Mouse (Mus musculus): Measurements from ENCODE around the gene Smtn.

The Smtn gene

DNA sequence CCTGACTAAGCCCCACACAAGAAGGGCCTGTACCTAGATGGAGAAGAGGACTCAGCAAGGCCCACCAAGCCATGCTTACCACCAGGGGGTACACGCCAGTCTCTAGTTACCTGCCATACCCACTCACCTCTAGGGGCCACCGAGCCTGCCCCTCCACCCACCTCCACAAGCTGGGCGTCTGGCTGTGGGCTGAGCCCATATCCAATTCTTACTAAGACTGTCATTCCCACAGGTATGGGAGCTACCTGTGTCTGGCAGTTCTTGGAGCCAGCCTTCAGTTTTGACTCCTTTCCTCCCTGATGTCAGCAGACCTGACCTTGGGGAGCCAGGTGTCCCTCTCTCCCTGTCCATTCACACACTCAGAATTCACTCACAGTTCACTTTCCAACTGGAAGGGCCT, 2.7 kb downstream of the Smtn start:
- ChIA-PET POLR2A (interaction anchor here in 3 of 4 experiments (0.7 to 7.0 kb wide), 12 partner anchors 9 to 357 kb away, joined by 3 to 80 read pairs (median 4); partner anchors contain the start of genes Morc2a (in 3 of the 3), 4921536K21Rik (in 1 of the 3) and Dusp18 (in 1 of the 3)), CTCF (interaction anchor here in 1 of 4 experiments (0.6 kb wide), 1 partner anchor 224 kb away, joined by 3 read pairs; no protein-coding TSS in a partner anchor)

DNA sequence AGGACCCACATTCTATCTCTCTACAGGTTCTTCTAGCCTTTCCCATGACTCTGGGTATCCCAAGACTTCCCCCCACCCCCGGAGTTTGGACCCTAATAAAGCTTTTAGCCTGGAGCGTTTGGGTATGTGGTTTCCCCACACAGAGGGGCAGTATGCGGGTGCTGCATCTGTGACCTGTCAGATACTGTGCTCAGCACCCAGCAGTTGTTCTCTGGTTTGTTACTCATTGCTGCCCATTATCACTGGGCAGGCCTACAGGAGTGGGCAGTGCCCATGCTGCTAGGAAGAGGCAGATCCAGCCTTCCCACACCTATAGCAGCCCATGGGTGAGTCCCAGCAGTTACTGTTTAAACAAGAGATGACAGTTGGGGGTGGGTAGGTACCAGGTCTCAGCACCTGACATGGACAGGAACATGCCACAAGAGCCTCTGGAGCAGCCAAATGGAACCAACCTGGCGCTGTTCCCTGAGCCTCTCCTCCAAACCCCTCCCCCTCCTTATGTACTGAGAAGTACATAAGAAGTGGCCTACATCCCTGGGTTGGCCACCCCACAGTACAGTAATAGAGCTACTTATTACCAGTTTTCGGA, 3.6 kb downstream of the Smtn start:
- ChIA-PET POLR2A (interaction anchor here in 3 of 4 experiments (0.7 to 7.0 kb wide), 16 partner anchors 10 to 161 kb away, joined by 3 to 80 read pairs (median 8); partner anchors contain the start of genes Morc2a (in 3 of the 3) and Rnf185 (in 1 of the 3)), CTCF (interaction anchor here (0.6 to 3.3 kb wide), 7 partner anchors 48 to 422 kb away, joined by 3 to 20 read pairs (median 4); no protein-coding TSS in a partner anchor)

DNA sequence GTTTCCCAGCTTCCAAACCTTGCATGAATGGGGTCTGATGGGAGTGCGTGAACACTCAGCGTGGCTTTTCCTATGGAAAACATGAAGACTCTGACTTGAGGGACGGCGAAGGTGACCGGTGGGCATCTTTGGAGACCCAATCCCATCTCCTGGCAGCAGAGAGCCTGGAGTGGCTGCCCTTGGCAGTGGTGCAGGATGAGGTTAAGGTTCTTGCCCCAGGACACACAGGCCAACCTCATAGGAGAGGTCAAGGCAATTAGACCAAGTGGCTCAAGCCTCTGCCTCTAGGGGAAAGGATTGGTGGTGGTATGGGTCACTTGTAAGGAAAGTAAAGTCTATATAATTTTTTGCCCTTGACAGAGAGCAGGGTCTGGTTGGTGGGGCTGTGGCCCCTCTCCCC, 4.3 kb downstream of the Smtn start:
- POLR2A ChIA-PET = interaction anchor here (0.7 to 7.0 kb wide), 44 partner anchors 8 to 428 kb away, joined by 3 to 80 read pairs (median 5); partner anchors contain the start of genes Morc2a (in 4 of the 4), Selenom (in 2 of the 4), Pes1 (in 1 of the 4) and Rnf185 (in 1 of the 4)
- CTCF ChIA-PET = interaction anchor here (0.5 to 3.3 kb wide), 44 partner anchors 8 to 378 kb away, joined by 3 to 20 read pairs (median 4); partner anchors contain the start of genes Morc2a (in 2 of the 4), Selenom (in 2 of the 4) and Slc35e4 (in 1 of the 4)

DNA sequence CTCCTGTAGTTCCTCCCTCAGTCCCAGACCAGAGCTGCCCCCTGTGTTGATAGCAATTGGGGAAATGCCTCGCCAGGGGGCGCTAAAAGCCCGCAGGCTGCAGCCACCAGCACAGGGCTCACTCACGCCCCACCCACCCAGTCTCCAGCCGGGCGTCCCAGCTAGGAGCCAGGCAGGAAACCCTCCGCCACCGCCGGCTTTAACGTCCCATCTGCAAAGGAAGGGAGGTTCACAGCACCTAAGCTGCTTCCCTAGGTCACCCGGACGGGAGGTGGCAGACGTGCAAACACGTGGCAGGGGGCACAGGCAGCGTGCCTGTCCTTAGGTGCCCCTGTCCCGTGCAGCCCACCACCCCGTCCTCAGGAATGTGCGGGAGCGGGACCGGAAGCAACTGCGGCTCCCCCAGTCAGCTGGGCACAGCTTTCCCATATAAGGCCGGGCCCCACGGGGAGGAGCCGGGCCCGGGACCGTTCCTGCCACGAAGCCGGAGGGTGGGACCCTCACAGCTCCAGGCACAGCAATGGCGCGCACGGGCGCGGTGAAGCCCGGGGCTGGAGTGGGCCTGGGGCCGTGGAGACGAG, 4.9 kb downstream of the Smtn start:
- ChIA-PET CTCF (interaction anchor here (0.5 to 3.3 kb wide), 89 partner anchors 8 to 385 kb away, joined by 3 to 20 read pairs (median 4); partner anchors contain the start of genes Morc2a (in 2 of the 4), Selenom (in 2 of the 4) and Slc35e4 (in 2 of the 4)), POLR2A (interaction anchor here (0.6 to 7.0 kb wide), 60 partner anchors 9 to 428 kb away, joined by 3 to 80 read pairs (median 4); partner anchors contain the start of genes Morc2a (in 4 of the 4), Selenom (in 2 of the 4), Pes1 (in 1 of the 4) and Pik3ip1 (in 1 of the 4))

DNA sequence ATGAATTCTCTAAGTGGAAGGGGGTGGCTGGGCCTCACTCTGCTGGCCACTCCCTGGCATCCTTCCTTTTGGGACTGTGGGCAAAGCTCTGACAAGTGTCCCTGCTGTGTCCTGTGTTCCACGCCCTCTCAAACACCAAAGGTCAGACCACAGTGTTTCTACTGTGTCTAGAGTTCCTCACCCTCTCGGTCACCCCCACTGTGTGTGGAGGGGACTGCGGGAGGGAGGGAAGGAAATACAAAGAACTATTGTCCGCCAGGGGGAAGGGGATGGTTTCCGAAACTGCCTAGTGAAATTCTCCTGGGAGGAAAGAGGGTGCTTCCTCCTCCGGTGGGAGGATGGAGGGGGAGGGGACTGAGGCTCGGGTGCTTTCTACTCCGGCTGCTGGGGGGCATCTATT, 5.5 kb downstream of the Smtn start:
- POLR2A ChIA-PET = interaction anchor here (0.6 to 7.0 kb wide), 58 partner anchors 8 to 429 kb away, joined by 3 to 80 read pairs (median 4); partner anchors contain the start of genes Morc2a (in 4 of the 4), Selenom (in 2 of the 4), Pes1 (in 1 of the 4) and Pik3ip1 (in 1 of the 4)
- CTCF ChIA-PET = interaction anchor here (0.5 to 3.3 kb wide), 80 partner anchors 8 to 386 kb away, joined by 3 to 20 read pairs (median 4); partner anchors contain the start of genes Morc2a (in 2 of the 4), Slc35e4 (in 2 of the 4) and Selenom (in 1 of the 4)

DNA sequence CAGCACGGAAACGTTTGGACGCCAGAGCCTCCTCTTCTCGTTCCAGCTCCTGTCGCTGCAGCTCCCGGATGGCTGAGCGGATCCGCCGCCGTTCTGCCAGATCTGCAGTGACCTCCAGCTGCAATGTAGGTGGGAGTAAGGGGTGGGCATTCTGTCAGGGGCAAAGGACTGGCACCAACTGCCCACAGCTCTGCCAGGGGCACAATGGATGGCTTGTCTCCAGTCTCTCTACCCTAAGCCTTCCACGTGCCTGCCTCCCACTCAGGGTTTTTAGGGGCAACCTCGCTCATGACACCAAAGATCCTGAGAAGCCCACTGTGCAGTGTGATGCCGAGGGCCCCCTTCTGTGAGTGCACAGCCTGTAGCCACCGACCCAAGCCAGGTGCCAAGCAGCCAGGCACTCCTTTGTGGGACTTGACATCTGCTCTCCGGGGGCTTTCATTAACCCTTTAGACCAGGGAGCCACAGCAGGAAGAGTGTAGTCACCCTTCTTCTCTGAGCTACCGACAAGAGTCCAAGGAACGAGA, 6.9 kb downstream of the Smtn start:
- POLR2A ChIA-PET = interaction anchor here in 3 of 4 experiments (1.1 to 7.0 kb wide), 7 partner anchors 14 to 115 kb away, joined by 3 to 80 read pairs (median 4); partner anchors contain the start of gene Rnf185 (in 1 of the 3)
- CTCF ChIA-PET = interaction anchor here (0.5 to 1.6 kb wide), 8 partner anchors 12 to 293 kb away, joined by 3 to 8 read pairs (median 4); no protein-coding TSS in a partner anchor

DNA sequence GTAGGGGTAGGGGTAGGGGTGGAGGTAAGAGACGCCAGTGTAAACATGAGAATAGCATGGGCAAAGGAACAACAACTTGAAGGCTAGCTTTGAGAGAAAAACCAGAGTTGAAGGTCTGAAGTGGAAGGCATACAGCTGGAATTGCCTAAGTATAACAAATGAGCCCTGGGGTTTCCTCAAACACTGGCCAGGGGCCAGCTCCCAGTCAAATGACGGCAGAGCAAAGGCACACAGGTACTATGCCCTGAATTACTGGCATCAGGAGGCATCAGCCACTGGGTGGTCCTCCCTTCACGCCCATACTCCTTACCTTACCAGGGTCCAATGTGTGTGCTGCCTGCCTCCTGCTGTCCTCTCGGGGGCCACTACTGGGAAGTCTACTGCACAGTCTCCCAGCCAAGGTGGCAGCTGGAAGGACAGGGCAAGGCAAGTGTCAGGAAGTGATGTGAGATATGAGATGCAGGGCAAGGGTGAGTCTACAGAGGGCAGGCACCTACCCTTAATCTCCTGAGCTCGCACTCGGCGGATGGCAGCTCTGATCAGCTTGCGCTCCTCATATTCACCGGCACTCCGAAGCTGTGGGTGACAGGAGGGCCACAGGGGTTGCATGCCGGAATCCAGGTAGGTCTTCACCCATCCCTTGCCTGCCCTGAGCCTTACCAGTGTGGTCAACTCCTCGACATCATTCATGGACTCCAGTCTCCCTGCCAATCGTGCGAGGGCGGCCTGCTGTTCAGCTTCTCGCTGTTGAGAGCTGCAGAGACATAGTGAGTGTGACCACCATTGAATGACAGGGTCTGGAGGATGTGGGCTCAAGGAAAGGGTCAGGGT, 8.1 kb downstream of the Smtn start:
- ChIA-PET CTCF (interaction anchor here in 3 of 4 experiments (0.6 to 1.6 kb wide), 11 partner anchors 8 to 254 kb away, joined by 3 to 10 read pairs (median 3); partner anchors contain the start of gene Selenom (in 2 of the 3)), POLR2A (interaction anchor here in 3 of 4 experiments (0.6 to 1.7 kb wide), 15 partner anchors 9 to 220 kb away, joined by 3 to 5 read pairs (median 3); partner anchors contain the start of gene Rnf185 (in 2 of the 3))

DNA sequence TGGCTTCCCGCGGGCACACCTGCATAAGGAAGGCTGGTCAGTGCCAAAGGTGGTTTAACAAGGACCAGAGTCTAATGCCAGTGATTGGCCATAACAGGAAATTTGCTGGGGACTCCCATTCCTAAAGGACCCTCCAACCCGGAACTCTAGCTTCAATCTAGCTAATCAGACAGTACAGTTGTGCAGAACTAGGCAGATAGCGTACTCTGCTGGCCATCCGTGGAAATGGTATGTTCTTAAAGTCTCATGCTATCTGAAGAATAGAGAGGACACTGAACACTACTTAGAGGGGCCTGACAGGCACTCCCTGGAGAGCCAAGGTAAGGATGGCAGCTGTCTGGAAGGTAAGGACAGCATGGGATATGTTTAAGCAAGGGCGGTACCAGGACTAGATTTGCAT, 8.8 kb downstream of the Smtn start:
- ChIA-PET CTCF (interaction anchor here in 3 of 4 experiments (0.6 to 1.5 kb wide), 13 partner anchors 8 to 548 kb away, joined by 3 to 10 read pairs (median 4); partner anchors contain the start of gene Selenom (in 3 of the 3)), POLR2A (interaction anchor here in 3 of 4 experiments (0.6 to 1.7 kb wide), 12 partner anchors 10 to 220 kb away, joined by 3 to 4 read pairs (median 3); partner anchors contain the start of gene Rnf185 (in 1 of the 3))

DNA sequence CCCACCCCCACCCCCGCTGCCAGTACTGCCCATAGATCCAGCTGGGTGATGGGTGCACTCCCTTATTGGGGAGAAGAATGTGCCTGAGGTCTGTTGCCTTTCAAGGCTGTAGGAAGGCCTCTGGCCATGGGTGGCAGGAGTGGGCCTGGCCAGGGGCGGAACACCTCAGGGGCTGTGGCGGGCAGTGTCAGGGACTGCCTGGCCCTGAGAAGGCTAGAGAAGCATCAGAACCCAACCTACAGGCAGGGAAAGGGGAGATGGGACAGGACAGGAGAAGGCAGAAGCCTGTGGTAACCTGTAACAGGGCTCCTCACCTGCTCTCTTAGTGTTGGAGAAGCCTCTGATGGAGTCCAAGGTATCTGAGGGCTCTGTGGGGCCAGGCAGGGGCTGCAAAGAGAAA, 9.7 kb downstream of the Smtn start:
- POLR2A ChIA-PET = interaction anchor here in 2 of 4 experiments (1.1 to 1.2 kb wide), 3 partner anchors 38 to 193 kb away, joined by 3 to 4 read pairs (median 3); no protein-coding TSS in a partner anchor
- CTCF ChIA-PET = interaction anchor here in 3 of 4 experiments (0.6 to 1.5 kb wide), 8 partner anchors 16 to 549 kb away, joined by 3 to 10 read pairs (median 4); partner anchors contain the start of gene Selenom (in 2 of the 3)

DNA sequence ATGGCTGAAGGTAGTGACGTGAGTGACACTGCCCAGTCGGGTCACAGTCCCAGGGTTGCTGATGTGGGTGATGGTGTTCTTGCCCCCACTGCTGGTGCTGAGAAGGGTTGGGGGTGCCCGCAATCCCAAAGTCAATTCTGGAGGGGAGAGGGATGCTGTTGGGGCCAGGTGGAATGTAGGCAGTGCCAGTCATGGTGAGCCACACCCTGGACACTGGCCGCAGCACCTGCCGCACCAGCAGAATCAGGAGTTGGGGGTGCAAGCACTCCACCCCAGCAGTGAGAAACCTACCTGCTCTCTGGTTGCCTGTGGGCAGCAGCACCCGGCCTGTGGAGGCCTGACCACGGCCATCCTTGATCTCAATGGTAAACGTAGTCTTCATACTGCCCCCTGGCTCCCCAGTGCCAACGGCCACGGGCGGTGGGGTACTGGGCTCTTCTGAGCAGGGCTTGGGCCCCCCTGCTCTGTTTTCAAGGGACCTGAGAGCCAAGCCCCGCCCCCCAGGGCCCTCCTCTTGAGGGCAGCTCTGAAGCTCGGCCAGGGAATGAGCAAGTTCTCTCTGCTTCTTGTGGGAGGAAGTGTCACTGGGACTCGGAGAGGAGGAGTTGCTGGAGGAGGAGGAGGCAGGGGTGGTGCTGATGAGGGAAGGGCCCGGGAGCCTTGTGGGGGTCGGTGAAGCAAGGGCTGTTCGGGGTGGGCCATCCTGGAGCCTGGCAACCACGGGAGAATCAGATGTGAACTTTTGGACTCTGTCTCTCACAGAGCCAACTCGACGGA, 10.7 kb downstream of the Smtn start:
- CTCF ChIA-PET = interaction anchor here in 1 of 4 experiments (0.5 kb wide), 1 partner anchor 74 kb away, joined by 4 read pairs; no protein-coding TSS in a partner anchor
- POLR2A ChIA-PET = interaction anchor here in 1 of 4 experiments (1.5 to 3.6 kb wide), 2 partner anchors 13 to 119 kb away, joined by 4 to 14 read pairs; partner anchors contain the start of gene Morc2a

DNA sequence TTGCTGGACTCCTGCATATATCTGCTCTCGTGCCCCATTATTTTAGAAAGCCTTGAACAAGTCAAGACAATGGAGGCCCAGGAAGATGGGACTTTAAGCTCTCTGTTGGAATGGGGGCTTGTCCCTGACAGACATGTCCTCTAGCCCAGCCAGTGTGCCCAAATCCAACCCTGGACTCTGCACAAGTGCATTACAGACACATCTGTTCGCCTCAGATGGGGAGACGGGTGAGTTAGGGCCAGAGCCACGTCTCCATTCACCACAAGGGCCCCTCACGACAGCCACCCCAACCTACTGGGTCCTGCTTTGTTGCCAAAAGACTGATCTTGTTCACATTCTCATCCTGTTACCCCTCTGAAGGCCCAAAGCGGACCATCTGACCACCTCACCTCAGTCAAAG, 12.2 kb downstream of the Smtn start:
- CTCF ChIA-PET = interaction anchor here in 2 of 4 experiments (0.6 to 1.3 kb wide), 3 partner anchors 11 to 14 kb away, joined by 3 to 4 read pairs (median 3); partner anchors contain the start of gene Selenom (in 2 of the 2)
- POLR2A ChIA-PET = interaction anchor here in 3 of 4 experiments (1.2 to 3.6 kb wide), 8 partner anchors 9 to 121 kb away, joined by 3 to 27 read pairs (median 8); partner anchors contain the start of genes Morc2a (in 1 of the 3), Selenom (in 1 of the 3) and Smtn (in 1 of the 3)

DNA sequence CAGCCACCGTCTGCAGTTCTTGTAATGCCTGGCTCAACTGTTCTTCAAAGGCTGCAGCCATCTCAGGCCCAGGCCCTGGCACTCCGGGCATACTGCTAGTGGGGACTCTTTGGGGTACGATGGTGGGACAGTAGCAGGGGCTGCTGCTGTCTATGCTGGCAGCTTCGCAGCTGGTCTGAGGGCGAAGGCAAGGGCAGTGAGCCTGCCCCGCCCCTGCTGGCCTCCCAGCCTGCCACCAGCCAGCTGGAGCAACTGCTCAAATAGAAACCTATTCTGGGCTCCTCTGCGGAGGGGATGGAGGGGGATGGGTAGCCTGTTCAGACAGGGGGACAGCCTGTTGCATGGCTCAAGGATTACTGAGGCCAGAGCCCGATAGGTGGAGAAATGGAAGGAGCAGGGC, 12.6 kb downstream of the Smtn start:
- CTCF ChIA-PET = interaction anchor here in 3 of 4 experiments (0.8 to 2.0 kb wide), 5 partner anchors 7 to 394 kb away, joined by 3 to 6 read pairs (median 3); partner anchors contain the start of gene Selenom (in 1 of the 3)

DNA sequence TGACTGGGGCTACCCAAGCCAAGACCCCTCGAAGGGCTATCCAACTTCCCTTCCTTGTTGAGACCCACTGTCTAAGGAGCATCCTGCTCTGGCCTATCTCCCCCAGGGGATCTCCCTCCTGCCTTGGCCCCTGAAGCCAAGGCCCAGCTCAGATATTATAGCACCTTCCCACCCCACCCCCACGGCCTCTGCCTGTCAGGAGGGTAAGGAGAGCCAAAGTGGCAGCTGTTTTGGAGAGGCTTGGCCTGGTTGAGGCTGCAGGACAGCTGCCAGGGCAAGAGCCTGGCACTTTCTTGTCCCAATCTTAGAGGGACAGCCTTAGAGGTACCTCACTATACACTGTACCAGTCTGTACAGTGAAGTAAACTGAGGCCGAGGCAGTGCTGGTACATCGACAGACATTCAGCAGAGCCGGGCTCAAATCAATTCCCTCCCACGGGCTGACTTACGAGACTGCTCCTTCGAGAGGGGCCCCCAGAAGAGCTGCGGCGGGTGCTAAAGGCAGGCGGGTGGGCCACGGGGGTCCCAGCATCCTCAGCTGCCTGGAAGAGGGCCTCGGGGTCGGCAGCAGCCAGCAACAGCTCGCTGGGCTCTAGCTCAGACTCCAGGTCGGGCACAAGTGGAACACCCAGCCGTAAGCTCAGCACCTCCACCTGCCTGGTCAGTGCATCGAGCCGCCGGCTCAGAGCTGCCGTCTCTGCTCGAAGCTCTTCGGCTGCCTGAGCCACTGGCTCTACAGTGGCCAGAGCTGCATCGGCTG, 13.3 kb downstream of the Smtn start:
- ChIA-PET POLR2A (interaction anchor here in 3 of 4 experiments (0.6 to 3.6 kb wide), 16 partner anchors 8 to 341 kb away, joined by 3 to 27 read pairs (median 6); partner anchors contain the start of genes Morc2a (in 2 of the 3), Selenom (in 2 of the 3), Drg1 (in 1 of the 3) and Smtn (in 1 of the 3)), CTCF (interaction anchor here (0.5 to 2.0 kb wide), 9 partner anchors 8 to 395 kb away, joined by 3 to 6 read pairs (median 4); partner anchors contain the start of gene Selenom (in 1 of the 4))

More for the DNA sequence above, 12.6 kb downstream of the Smtn start:
- POLR2A ChIA-PET = interaction anchor here in 3 of 4 experiments (0.9 to 3.6 kb wide), 12 partner anchors 8 to 211 kb away, joined by 3 to 27 read pairs (median 6); partner anchors contain the start of genes Morc2a (in 2 of the 3), Selenom (in 2 of the 3) and Smtn (in 1 of the 3)

DNA sequence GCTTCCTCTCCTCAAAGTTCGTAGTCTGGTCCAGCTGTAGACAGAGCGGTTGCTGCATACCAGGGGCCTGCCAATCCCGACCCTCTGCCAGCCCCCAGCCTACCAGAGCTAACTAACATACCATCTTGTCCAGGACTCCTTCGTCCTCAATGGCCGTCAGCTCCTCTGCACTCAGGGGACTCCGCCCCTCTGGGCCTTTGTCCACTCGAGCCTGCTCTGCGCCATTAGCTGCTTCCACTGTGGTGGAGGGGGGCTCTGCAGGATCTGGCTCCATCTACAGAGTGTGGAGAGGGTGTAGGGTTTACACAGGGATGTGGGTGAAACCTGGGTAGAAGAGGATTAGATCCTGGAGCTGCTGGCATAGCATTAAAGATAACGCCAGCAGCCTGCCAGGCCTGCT, 14.2 kb downstream of the Smtn start:
- POLR2A ChIA-PET = interaction anchor here in 3 of 4 experiments (0.5 to 3.6 kb wide), 14 partner anchors 9 to 342 kb away, joined by 3 to 27 read pairs (median 4); partner anchors contain the start of genes Morc2a (in 2 of the 3) and Selenom (in 1 of the 3)
- CTCF ChIA-PET = interaction anchor here in 3 of 4 experiments (1.1 to 2.0 kb wide), 5 partner anchors 9 to 66 kb away, joined by 3 to 6 read pairs (median 5); no protein-coding TSS in a partner anchor
